Mouse (Mus musculus) right cerebral cortex, adult 2 months (tissue): ENCODE measurements around the gene Poll.

ENCODE experiments used
- DNase-seq, 2 experiments: peaks; one replicate each; pipeline ENCODE4 v3.0.0; 2021 to 2022; ENCODE audit warnings: low spot score in 2 of 2

Poll gene

GRCm38 (mm10) chr19:45560153-45560890, at the start of gene Poll, which contains the start of gene Gm17018:
Gene Poll, minus strand, starts transcription at chr19:45560531.
Gene Gm17018, plus strand, starts transcription at chr19:45560615.
- DNase-seq, result peak; percentile 87 to 91

- DNase-seq, result no peak
Observed at GRCm38 (mm10) chr19:45608648-45609339, 48.5 kb upstream of the Poll start.

DNA sequence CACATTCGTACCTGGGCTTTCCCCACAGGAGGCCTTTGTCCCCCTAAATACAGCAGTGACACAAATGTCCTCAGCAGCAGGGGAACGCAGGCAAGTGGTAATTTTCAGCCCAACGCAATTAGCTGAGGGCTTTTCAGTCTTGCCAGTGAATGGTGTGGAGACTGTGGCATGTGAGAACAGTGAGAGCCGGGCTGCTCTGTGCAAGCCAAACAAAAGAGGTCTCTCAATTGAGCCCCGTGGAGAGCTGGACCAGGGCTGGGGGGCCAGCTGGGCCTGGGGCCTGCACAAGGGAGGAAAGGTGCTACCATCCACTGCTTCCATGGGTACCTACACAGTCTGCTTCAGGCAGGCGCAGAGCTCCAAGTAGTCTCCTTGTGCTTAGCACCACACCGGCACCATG, 47.1 kb upstream of the Poll start:
- no peak for DNase-seq

- DNase-seq, result no peak
Observed at GRCm38 (mm10) chr19:45606701-45607100, 46.4 kb upstream of the Poll start.

- DNase-seq, result no peak
Observed at GRCm38 (mm10) chr19:45602606-45603005, 42.3 kb upstream of the Poll start.

DNA sequence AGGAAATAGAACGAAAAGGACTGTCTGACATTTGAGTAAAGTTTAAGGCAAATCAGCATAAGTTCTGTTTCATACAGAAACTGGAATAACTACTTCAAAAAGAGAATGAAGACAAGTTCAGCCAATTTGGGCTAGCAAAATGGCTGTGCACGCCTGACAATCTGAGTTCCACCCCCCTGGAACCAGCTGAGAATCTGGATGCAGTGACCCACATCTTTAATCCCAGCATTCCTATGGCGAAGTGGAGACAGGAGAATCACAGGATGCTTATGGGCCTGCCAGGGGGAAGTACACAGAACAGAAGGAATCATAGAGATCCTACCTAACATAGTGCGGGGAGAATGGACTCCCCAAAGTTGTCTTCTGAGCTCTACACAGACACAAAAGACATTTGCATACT, 36.8 kb upstream of the Poll start:
- DNase-seq, result no peak

GRCm38 (mm10) chr19:45596434-45596833, 36.1 kb upstream of the Poll start:
- no peak for DNase-seq

- DNase-seq, result no peak
Observed at GRCm38 (mm10) chr19:45596019-45596418, 35.7 kb upstream of the Poll start.

- no peak for DNase-seq
Observed at GRCm38 (mm10) chr19:45595481-45595880, 35.1 kb upstream of the Poll start.

DNA sequence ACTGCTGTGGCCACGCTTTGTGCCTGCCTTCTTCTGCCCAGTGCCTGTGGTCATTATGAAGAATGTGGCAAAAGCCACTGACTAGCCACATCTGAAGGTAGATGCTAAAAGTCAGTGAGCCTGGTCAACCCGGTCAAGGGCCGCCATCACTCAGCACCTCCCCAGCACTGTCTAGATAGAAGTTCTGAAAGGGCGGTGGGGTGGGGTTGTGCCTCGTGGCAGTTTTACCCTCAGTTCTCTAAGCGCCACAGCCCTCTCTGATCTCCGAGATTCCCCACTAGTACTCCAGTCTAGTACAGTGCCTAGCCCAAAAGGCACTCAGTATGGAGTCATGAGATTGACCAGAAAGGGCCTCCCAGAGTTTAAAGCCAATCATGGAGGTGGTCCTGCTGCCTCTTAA, 33.7 kb upstream of the Poll start:
- DNase-seq, result no peak

GRCm38 (mm10) chr19:45592916-45593315, 32.6 kb upstream of the Poll start:
- DNase-seq, result no peak

GRCm38 (mm10) chr19:45591704-45592103, 31.4 kb upstream of the Poll start:
- DNase-seq, result no peak

DNA sequence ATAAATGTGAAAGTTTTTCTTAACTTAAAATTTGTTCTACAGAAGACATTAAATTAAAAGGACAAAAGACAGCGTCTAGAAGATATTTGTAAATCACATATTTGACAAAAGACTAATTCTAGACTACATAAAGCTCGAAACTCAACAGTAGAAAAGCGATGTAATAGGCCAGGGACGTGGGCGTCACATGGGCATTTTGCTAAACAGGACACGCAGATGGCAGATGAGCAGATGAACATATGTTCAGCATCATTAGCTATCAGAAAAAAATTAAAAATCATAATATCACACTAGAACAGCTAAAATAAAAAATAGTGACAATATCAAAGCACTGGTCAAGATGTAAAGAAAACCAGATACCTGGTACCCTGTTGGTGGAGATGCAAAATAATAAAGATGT, 29.4 kb upstream of the Poll start:
- DNase-seq, result no peak

DNA sequence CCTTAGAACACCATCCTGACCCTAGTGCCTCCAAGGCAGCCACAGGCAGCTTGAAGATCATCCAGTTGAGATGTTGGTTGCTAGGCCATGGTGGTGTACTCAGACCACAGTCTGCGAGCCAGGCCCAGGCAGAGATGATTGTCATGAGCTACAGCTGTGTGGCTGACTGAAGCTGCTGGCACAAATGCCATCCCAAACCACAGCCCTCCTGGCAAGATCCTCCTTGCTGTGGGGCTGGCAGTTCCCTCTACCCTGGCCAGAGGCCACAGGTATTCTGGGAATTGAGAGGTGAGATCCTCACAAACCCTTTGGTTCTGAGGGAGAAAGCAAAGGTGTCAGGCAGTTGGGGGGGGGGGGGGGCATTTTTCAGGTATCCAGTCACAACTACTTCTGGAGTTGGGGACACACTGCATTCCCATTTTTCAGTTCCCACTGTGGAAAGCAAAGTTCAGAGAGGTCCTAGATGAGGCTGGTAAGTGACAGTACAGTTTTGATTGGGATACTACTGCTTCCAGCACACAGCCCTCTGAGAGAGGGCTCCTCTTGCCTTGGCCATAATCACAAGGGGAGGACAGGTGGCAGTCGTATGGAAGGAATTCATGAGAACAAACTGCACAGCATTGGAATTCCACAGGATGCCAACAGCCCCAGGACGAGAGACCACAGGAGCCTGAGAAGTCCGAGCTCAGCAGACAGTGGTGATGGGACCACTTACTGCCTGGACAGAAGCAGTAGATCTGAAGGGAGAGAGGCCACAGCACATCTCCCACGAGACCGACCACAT, 27.4 kb upstream of the Poll start:
- no peak for DNase-seq

GRCm38 (mm10) chr19:45586850-45587249, 26.5 kb upstream of the Poll start:
- no peak for DNase-seq

GRCm38 (mm10) chr19:45584856-45585620, 24.7 kb upstream of the Poll start:
- DNase-seq, result no peak

DNA sequence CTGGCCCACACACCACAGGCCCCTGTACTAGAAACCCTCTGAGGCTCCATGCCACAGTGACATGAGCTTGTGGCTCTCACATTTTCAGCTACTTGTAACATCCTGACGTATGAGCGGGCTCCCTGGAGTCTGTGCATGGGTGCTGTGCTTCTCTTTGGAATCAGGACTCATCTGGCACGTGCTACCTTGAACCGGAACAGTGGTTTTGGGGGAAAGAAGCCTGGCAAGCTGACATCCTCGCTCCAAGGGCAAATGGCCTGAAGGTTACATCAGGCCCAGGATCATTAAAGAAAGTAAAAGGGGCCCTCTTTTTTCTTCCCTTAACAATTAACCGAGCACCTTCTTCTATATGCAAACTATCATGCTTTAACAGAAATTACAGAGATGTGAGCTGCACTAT, 22.8 kb upstream of the Poll start:
- no peak for DNase-seq

GRCm38 (mm10) chr19:45582161-45582560, 21.8 kb upstream of the Poll start:
- DNase-seq, result no peak

DNA sequence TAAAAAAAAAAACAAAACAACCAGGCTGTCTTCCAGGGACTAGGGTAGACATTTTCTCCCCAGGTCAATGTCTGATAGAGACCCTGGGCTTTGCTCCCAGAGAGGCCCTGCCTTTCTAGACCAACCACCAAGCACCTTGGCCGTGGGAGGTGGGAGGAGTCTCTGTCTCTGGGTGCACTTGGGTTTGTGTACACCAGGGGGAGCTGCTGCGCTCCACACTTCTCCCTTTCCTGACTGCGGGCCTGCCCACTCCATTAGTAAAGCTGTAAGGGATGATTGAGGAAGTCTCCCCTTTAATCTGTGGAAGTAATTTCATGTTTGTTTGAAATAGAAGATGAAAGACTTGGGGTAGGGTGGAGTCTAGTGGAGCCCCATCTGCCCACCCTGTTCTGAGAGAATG, 20.9 kb upstream of the Poll start:
- peak; percentile 39 to 46 for DNase-seq

GRCm38 (mm10) chr19:45580235-45580634, 19.9 kb upstream of the Poll start:
- DNase-seq, result no peak

- DNase-seq, result no peak
Observed at GRCm38 (mm10) chr19:45579416-45579815, 19.1 kb upstream of the Poll start.

DNA sequence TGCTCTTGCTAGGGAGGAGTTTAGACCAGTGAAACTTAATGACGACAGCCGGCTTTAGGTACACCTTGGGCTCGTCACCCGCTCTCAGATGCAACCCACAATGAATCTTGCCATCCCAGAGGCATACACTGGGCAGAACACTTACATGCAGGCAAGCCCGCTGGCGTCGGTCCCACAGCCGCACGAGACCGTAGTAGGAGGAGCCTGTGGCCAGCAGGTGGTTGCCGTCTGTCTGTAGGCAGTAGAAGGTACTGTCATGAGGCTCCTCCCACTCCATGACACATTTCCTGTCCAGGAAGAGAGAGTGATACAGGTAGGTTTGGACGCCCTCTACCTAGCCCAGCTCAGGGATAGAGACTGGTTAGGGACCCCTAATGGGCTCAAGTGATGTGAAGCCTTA, 18.6 kb upstream of the Poll start:
- no peak for DNase-seq
